Mouse (Mus musculus) gastrocnemius, postnatal 36 days (tissue): ENCODE results near the gene Fzd4. TPM values are rescaled to one million over a fixed set of nuclear protein-coding genes. Genes with fewer than 3 reads are reported as not detected.

ENCODE experiments used
- total RNA-seq, 2 experiments: library from RNA; stranded (reverse); gene quantifications; 2 replicates each; pipeline ENCODE4 v1.2.3; 2021

Gene Fzd4
- total RNA-seq, 2 experiments from 2014 or later: 15.1 to 38.5 TPM

Other genes starting within 250 kb of the Fzd4 start
- 10 to 100 TPM; 15.5 to 18.3 TPM for gene Tmem135, start 133 bp upstream of the Fzd4 start, total RNA-seq
- gene Prss23, start 122.8 kb downstream of the Fzd4 start, total RNA-seq: 10 to 100 TPM; 45.7 to 60.5 TPM
- 100 to 1,000 TPM; 108 to 125 TPM for gene Me3, start 228.0 kb downstream of the Fzd4 start, total RNA-seq